Mouse (Mus musculus) erythroblast, embryonic 14.5 days (primary cell): Measurements from ENCODE around the gene Lhx3.

ENCODE experiments used
- GATA1 ChIP-seq: IDR thresholded peaks from 2 replicates; pipeline ENCODE4 v1.6.1; 2012; ENCODE audit warnings: low read length, inconsistent platforms, mixed read lengths
- TAL1 ChIP-seq: IDR thresholded peaks from 3 replicates; pipeline ENCODE4 v1.6.1; 2012; ENCODE audit warnings: low read length, inconsistent platforms, mixed read lengths

- no peak for TF ChIP-seq TAL1
- no peak for TF ChIP-seq GATA1
These were observed 39.1 kb downstream of the Lhx3 start for GRCm38 (mm10) chr2:26168843-26169579.
